Mouse (Mus musculus) limb, embryonic 10.5 days (tissue): Measurements from ENCODE around the gene Spata46. TPM values are rescaled to one million over a fixed set of nuclear protein-coding genes. Genes with fewer than 3 reads are reported as not detected.
A peak's percentile ranks its signal among the peaks of the same experiment; 100 is the strongest.

ENCODE experiments used
- DNase-seq: peaks from one replicate; pipeline ENCODE4 v3.0.0-alpha.2; 2017; ENCODE audit warnings: low spot score
- H3K27ac ChIP-seq: fragments of 300-500 bp; sonication (generic); 2 replicates; pipeline ENCODE4 v1.5.1; 2016; ENCODE audit warnings: mild to moderate bottlenecking
- H3K27me3 ChIP-seq: fragments of 300-500 bp; sonication (generic); 2 replicates; pipeline ENCODE4 v1.6.1; 2016; ENCODE audit warnings: low read depth, mild to moderate bottlenecking; ENCODE audit not compliant: poor library complexity, severe bottlenecking
- H3K36me3 ChIP-seq: fragments of 300-500 bp; sonication (generic); 2 replicates; pipeline ENCODE4 v1.6.1; 2016; ENCODE audit warnings: mild to moderate bottlenecking, moderate library complexity
- H3K4me1 ChIP-seq: fragments of 300-500 bp; sonication (generic); 2 replicates; pipeline ENCODE4 v1.6.1; 2016
- H3K4me3 ChIP-seq: fragments of 300-500 bp; sonication (generic); 2 replicates; pipeline ENCODE4 v1.5.1; 2016; ENCODE audit warnings: mild to moderate bottlenecking, moderate library complexity
- H3K9me3 ChIP-seq: fragments of 300-500 bp; sonication (generic); replicated peaks from 2 replicates; pipeline ENCODE4 v1.6.1; 2016; ENCODE audit warnings: mild to moderate bottlenecking
- WGBS: fragments of 180-500 bp; shearing (Covaris S2); methylation state at CpG from one replicate; pipeline ENCODE4 v1.1.7; 2016; 5-methylcytosine and 5-hydroxymethylcytosine counted together
- polyA plus RNA-seq: library from polyadenylated mRNA; unstranded; fragments of >200 nt; fragmentation: Nextera tagmentation; extraction: Ambion mirVana; gene quantifications from 2 replicates; pipeline ENCODE4 v1.2.1, GENCODE M21; 2016

The Spata46 gene
- 0.20 and 1.0 TPM in 2 replicates for polyA plus RNA-seq

DNA sequence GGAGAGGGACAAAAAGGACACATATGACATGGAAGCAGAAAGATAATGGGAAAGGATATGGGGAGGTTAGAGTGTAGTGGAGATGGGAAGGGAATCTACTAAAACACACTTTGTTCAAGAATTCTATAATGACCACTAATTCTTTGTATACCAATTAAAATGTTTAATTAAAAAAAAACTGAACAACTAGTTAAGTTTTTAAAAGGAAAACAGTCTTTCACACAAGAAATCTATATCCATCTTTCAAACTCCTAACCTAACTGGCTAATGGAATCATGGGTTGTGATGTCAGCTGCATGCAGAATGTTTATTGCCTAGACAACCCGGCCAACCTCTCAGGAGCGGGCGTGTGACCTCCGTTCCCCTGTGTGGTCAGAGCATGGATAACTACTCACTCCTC is at the start of gene Spata46:
Gene Spata46, plus strand, starts transcription at position 301 of the 400 bp plus-strand sequence.
- DNase-seq = no peak
- no peak within 1 kb of the TSS for H3K4me3 ChIP-seq
- no peaks in the 10 kb centered on the region for H3K36me3 ChIP-seq
- peaks cover 3% of the 10 kb centered on the region; the same call in 1 of the 2 replicates for H3K4me1 ChIP-seq
- no peaks in the 10 kb centered on the region for H3K27me3 ChIP-seq
- H3K9me3 ChIP-seq = no peaks in the 10 kb centered on the region
- 83% methylated on average over 4 of the region's 4 CpGs for WGBS
- no peak within 1 kb of the TSS for H3K27ac ChIP-seq

DNA sequence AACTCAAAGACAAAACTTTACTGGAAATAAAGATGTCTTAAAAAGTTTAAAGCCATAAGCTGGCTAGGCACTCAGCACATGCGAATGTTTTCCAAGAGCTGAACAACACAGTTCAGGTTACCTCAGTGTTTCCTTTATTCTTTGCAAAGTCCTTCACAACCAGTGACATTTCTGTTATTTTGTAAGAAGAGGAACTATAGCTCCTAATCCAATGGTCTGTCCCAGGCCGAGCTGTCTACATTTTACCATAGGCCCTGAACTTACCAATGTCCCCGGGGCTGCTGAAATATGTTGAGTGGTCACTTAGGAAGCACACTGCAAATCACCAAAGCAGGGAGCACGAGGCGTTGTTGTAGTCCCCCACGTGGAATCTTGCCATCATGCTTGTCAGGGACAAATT is 38.3 kb upstream of the Spata46 start:
- 87% methylated on average over 6 of the region's 6 CpGs for WGBS
- no peak overlapping the region for H3K27ac ChIP-seq
- no peaks in the 10 kb centered on the region for H3K36me3 ChIP-seq
- DNase-seq = no peak
- H3K27me3 ChIP-seq = no peaks in the 10 kb centered on the region
- H3K4me3 ChIP-seq = no peak overlapping the region
- H3K9me3 ChIP-seq = no peaks in the 10 kb centered on the region; the same call in 1 of the 2 replicates
- H3K4me1 ChIP-seq = no peaks in the 10 kb centered on the region

DNA sequence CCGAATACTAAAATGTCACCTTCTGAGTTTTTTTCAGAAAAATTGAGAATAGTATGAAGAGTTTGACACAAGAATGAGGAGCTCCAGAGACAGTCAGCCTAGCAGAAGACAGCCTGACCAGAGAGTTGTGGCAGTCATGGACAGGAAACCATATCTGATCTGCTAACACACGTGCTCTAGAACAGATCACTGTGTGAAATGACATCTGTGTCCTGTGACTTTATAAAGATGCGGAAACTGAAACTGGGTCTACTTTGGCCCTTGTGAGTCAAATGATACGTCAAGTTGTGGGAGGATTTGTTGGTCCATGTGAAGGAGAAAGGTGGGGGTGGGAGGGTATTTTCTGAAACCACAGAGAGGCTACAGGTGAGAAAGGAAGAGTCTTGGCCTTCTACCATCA is 37.9 kb upstream of the Spata46 start:
- 89% methylated on average over 4 of the region's 4 CpGs for WGBS
- no peak for DNase-seq
- no peaks in the 10 kb centered on the region; the same call in 1 of the 2 replicates for H3K9me3 ChIP-seq
- H3K27me3 ChIP-seq = no peaks in the 10 kb centered on the region
- H3K4me3 ChIP-seq = no peak overlapping the region
- H3K4me1 ChIP-seq = no peaks in the 10 kb centered on the region
- no peaks in the 10 kb centered on the region for H3K36me3 ChIP-seq
- no peak overlapping the region for H3K27ac ChIP-seq

DNA sequence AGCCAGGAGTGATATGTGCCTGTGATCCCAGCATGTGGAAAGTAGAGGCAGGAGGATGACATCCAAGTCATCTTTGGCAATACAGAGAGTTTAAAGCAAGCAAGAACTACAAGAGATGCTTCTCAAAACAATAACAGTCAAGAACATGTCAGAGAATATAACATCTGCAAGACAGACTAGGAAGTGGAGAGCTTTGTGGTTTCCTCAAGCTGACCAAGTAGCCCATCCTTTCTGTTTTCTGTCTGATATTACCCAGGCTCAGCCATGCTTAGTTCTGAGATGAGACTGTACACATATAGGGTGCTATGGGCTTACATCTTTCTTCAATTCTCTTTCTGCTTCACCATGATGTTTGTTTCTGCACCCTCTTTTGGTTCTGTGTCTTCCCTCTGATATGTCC is 35.4 kb upstream of the Spata46 start:
- H3K9me3 ChIP-seq = no peaks in the 10 kb centered on the region
- H3K36me3 ChIP-seq = no peaks in the 10 kb centered on the region
- H3K4me1 ChIP-seq = no peaks in the 10 kb centered on the region

DNA sequence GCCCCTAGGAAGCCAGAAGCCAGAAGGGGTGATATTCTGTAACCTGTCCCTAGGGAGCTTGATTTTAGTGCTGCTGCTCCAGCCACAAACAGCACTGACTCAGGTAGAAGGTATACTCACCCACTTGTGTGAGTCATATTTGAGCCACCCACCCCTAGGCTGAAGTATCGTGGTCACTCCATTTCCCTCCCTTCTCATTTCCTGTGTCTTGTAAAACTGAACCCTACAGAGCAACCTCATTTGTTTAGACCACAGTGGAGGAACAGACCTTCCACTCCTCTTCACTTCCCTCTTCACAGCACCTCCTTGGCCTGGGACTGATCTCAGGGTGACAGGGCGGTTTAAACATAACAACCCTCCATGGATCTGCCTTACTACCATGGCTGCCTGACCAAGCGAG is 31.6 kb upstream of the Spata46 start, which contains the start of gene Sh2d1b1:
Gene Sh2d1b1, plus strand, starts transcription at position 305 of the 400 bp plus-strand sequence.
- DNase-seq = no peak
- no peaks in the 10 kb centered on the region for H3K36me3 ChIP-seq
- no peaks in the 10 kb centered on the region for H3K27me3 ChIP-seq
- 77% methylated on average over 3 of the region's 3 CpGs for WGBS
- no peaks in the 10 kb centered on the region for H3K4me1 ChIP-seq
- no peak within 1 kb of the TSS for H3K27ac ChIP-seq
- no peaks in the 10 kb centered on the region for H3K9me3 ChIP-seq
- no peak within 1 kb of the TSS for H3K4me3 ChIP-seq

More for the DNA sequence above, 35.4 kb upstream of the Spata46 start:
- no peak overlapping the region for H3K27ac ChIP-seq
- no peak overlapping the region for H3K4me3 ChIP-seq
- H3K27me3 ChIP-seq = no peaks in the 10 kb centered on the region
- no peak for DNase-seq

DNA sequence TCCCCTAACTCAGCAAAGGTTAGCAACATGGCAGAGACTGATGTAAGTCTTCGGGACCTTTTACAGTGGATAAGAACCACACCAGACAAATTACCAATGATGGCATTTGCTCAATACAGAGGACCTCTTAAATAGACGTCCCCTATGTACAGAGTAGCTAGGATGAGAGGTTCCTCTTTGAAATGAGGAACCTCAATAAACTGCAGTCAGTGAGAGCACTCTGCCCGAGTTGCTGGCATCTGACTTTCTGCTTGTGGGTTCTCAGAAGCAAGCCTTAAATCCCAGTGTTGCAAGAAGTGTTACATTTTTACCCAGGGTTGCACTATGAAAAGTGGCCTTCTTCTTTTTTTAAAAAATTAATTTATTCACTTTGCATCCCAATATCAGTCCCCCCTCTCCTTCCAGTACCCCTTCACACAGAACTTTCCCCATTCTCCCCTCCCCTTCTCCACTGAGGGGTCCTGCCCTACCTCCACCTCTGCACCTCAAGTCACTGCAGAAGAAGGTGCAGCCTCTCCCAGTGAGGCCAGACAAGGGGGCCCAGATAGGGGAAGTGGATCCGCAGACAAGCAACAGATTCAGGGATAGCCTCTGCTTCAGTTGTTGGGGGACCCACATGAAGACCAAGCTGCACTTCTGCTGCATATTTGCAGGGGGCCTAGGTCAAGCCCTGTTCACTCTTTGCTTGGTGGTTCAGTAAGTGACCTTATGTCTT is 26.0 kb upstream of the Spata46 start:
- Histone ChIP-seq H3K27me3 (no peaks in the 10 kb centered on the region), H3K36me3 (no peaks in the 10 kb centered on the region), H3K27ac (no peak overlapping the region), H3K9me3 (no peaks in the 10 kb centered on the region), H3K4me1 (no peaks in the 10 kb centered on the region), H3K4me3 (no peak overlapping the region)
- no peak for DNase-seq
- 73% methylated on average over 4 of the region's 4 CpGs for WGBS

DNA sequence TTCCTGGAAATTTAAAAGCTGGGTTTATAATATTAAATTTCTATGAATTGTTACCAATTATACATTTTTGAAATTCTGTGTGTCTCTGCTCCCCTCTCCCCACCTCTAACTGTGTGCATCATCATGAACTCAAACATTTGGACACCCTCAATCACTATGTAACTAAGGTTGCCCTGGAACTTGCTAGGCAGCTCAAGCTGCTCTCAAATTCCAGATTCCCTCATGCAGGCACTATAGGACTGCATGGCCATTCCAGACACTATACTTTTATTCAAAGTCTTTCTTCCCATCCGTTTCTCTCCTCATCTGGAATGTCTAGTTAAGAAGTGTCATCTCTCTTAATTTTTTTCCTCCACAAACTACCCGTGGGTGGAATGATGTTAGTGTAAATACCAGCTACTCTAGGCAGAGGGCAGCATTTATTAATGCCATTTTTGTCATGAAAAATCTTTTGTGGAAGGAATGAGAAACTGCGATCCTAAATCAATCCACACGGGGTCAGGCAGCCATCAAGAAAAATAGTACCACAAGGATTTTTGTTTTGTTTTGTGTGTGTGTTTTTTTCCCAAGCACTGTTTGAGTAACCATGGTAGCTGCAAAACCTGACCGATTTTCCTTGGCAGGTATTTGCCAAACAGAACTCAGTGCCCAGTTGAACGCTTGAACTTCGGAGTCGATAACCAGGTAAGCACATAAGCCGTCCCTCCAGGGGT is 16.2 kb upstream of the Spata46 start:
- H3K27me3 ChIP-seq = no peaks in the 10 kb centered on the region
- H3K27ac ChIP-seq = peak overlapping the region; percentile 42; the same call in 1 of the 2 replicates
- peak; percentile 46 for DNase-seq
- H3K9me3 ChIP-seq = no peaks in the 10 kb centered on the region
- no peak overlapping the region for H3K4me3 ChIP-seq
- WGBS = 54% methylated on average over 9 of the region's 9 CpGs
- H3K36me3 ChIP-seq = no peaks in the 10 kb centered on the region
- no peaks in the 10 kb centered on the region for H3K4me1 ChIP-seq

DNA sequence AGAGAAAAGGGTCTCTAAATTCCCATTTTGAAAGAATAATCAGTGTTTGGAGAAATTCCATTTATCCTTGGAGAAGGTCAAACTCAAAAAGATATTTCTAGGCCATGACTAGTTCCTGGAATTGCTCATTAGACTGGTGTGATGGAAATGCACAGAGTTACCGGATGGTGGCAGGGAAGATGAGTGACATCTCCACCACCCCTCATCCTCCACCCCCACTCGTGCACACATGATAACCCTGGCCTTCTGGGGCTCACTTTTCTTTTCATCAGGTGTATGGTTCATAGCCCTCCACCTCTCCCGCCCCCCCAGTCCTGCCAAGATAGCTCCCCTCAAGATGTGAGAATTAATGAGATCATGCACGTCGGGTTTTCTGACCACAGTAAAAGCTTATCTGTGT is 15.3 kb upstream of the Spata46 start:
- H3K36me3 ChIP-seq = no peaks in the 10 kb centered on the region
- no peaks in the 10 kb centered on the region for H3K27me3 ChIP-seq
- no peak overlapping the region for H3K4me3 ChIP-seq
- no peak overlapping the region for H3K27ac ChIP-seq
- peak; percentile 18 for DNase-seq
- WGBS = 89% methylated on average over 5 of the region's 5 CpGs
- H3K4me1 ChIP-seq = no peaks in the 10 kb centered on the region
- no peaks in the 10 kb centered on the region for H3K9me3 ChIP-seq

DNA sequence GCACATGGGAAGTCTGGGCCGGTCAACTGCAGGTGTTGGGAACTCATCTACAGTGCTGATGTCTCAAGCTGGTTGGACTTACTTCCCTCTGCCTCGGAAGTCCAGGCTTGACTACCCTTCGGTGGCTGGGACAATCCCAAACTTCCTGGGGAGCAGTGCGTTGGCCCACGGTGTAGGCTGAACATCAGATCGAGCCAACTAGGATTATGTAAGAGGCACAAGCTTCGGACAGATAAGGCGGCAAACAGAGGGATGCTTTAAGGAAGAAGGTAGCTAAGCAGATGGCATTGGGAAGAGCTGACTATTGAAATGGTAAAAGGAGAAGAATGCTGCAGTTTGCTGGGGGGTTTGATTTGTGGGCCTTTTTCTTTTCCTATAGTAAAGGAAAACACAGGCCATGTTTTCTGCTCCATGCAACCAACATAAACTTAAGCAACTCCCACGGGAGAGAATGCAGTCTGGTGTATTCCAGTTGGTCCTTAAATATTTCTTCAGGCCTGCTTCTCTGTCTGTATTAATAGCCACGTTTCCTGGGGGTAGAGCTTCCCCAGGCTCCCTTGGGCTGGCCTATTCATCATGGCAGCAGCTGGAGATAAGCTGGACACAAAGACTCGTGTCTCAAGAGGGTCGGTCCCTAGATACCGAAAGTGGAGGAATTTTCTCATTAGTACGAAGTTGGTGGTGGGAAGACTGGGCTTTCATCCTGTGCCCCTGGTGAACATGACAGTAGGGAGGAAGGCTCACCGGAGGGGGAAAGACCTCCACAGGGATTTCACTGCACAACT is 13.6 kb upstream of the Spata46 start:
- WGBS = 85% methylated on average over 15 of the region's 15 CpGs
- no peak overlapping the region for H3K27ac ChIP-seq
- no peaks in the 10 kb centered on the region for H3K36me3 ChIP-seq
- no peaks in the 10 kb centered on the region for H3K4me1 ChIP-seq
- H3K27me3 ChIP-seq = no peaks in the 10 kb centered on the region
- H3K9me3 ChIP-seq = no peaks in the 10 kb centered on the region
- no peak overlapping the region for H3K4me3 ChIP-seq
- DNase-seq = no peak

DNA sequence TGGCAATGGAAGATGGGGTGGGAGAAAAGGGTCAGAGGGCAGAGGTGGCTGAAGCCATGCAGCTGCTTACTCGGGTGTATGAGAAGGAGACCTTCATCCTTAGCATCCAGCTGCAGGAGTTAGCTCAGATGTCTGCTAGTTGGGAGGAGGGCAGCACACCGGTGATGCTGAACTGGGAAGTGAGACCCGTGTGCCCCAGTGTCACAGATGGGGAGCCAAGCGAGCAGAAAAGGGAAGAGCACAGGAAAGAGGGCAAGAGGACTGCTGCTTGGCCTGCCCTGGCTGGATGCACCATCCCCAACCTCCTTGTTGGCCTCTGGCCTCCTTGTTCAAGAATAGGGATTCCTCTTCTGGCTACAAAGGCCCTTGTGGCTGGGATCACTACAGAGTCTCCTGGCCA is 9.1 kb upstream of the Spata46 start:
- no peak for DNase-seq
- Histone ChIP-seq H3K4me1 (no peaks in the 10 kb centered on the region), H3K9me3 (no peaks in the 10 kb centered on the region), H3K27me3 (no peaks in the 10 kb centered on the region), H3K4me3 (no peak overlapping the region), H3K36me3 (no peaks in the 10 kb centered on the region), H3K27ac (no peak overlapping the region)
- WGBS = 77% methylated on average over 4 of the region's 4 CpGs

DNA sequence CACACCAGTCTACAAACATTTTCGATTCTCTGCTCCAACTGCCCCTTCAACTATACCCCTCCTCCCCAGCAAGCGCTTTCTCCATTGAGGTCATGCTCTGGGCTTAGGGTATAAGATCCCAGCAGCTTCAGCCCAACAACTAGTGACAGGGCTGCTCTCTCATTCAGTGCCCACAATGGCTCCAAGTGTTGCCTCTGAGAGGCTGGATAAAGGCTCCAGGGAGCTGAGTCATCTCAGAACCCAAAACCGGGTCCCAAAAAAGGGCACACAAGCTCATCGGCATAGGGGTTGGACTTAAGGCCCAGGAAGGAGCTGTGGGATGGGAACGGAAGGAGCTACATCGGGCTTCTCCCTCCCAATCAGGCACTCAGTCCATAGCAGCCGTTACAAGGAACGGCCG is 6.9 kb upstream of the Spata46 start:
- H3K27ac ChIP-seq = no peak overlapping the region
- DNase-seq = no peak
- WGBS = 97% methylated on average over 9 of the region's 9 CpGs
- H3K27me3 ChIP-seq = no peaks in the 10 kb centered on the region
- H3K9me3 ChIP-seq = no peaks in the 10 kb centered on the region
- H3K4me1 ChIP-seq = no peaks in the 10 kb centered on the region
- no peak overlapping the region for H3K4me3 ChIP-seq
- H3K36me3 ChIP-seq = no peaks in the 10 kb centered on the region

DNA sequence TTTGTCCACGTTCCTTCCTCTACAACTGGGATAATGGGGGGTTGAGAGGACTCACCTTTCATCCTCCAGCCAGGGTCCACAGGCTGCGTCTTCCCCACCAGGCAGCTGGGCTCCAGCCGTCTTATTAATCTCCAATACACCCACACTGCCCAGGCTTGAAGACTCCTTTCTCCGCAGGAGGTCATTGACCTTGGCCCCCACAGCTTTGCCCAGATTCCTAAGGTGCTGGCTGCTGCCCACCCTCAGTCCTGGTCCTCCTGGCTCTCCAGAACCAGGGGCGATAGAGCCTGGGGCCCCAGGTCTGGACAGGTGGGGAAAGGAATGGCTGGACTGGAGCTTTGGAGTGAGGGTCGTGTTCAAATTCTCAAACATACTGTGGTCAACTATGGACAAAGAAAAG is 6.1 kb upstream of the Spata46 start:
- 76% methylated on average over 6 of the region's 6 CpGs for WGBS

DNA sequence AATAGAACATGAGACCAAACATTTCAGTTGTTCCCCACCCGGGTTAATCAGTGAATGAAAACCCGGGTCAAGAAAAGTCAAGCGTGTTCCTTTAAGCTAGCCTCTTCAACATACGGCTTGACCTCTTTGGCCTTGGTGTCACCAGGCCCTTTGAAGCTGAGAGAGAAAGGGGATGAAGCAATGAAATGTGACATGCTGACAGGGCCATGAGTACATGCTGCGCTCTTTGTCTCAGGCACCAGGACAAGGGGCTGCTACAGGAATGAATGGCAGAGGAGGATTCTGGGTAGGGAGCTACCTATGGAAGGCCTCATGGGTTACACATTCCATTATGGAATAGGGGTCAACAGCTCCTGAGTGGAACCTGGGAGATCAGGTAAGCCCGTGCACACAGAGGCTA is 5.5 kb upstream of the Spata46 start:
- no peaks in the 10 kb centered on the region for H3K36me3 ChIP-seq
- no peak overlapping the region for H3K27ac ChIP-seq
- H3K9me3 ChIP-seq = no peaks in the 10 kb centered on the region
- no peak overlapping the region for H3K4me3 ChIP-seq
- DNase-seq = no peak
- WGBS = 67% methylated on average over 6 of the region's 6 CpGs
- no peaks in the 10 kb centered on the region for H3K27me3 ChIP-seq
- no peaks in the 10 kb centered on the region for H3K4me1 ChIP-seq

More for the DNA sequence above, 6.1 kb upstream of the Spata46 start:
- H3K36me3 ChIP-seq = no peaks in the 10 kb centered on the region
- no peak for DNase-seq
- no peak overlapping the region for H3K27ac ChIP-seq
- no peak overlapping the region for H3K4me3 ChIP-seq
- no peaks in the 10 kb centered on the region for H3K9me3 ChIP-seq
- no peaks in the 10 kb centered on the region for H3K27me3 ChIP-seq
- no peaks in the 10 kb centered on the region for H3K4me1 ChIP-seq
